Mouse (Mus musculus) kidney, adult 2 months (tissue): ENCODE data around the gene Prrc2a. TPM values are rescaled to one million over a fixed set of nuclear protein-coding genes. Genes with fewer than 3 reads are reported as not detected.

Experiments
- DNase-seq: peaks from one replicate; pipeline ENCODE4 v3.0.0; 2021
- H3K27ac ChIP-seq: fragments of 200-500 bp; 2 replicates; pipeline ENCODE4 v1.5.1; 2012; ENCODE audit warnings: low read depth, low read length, control low read depth, inconsistent platforms; ENCODE audit not compliant: insufficient read depth
- H3K27me3 ChIP-seq: fragments of 200-500 bp; replicated peaks from 2 replicates; pipeline ENCODE4 v1.6.1; 2012; ENCODE audit warnings: mild to moderate bottlenecking, moderate library complexity, low read length, inconsistent platforms; ENCODE audit not compliant: control insufficient read depth, insufficient read depth
- H3K36me3 ChIP-seq: fragments of 200-500 bp; 2 replicates; pipeline ENCODE4 v1.6.1; 2012; ENCODE audit warnings: mild to moderate bottlenecking, moderate library complexity, low read length, inconsistent platforms; ENCODE audit not compliant: control insufficient read depth, insufficient read depth
- H3K4me1 ChIP-seq: fragments of 200-500 bp; 2 replicates; pipeline ENCODE4 v1.6.1; 2011; ENCODE audit warnings: low read length; ENCODE audit not compliant: control insufficient read depth, insufficient read depth
- H3K4me3 ChIP-seq: fragments of 200-500 bp; 2 replicates; pipeline ENCODE4 v1.5.1; 2011; ENCODE audit warnings: mild to moderate bottlenecking, low read depth, low read length, control low read depth; ENCODE audit not compliant: insufficient read depth
- CTCF ChIP-seq: fragments of 200-500 bp; conservative IDR thresholded peaks from 2 replicates; pipeline ENCODE4 v1.5.1; 2011; ENCODE audit warnings: low read depth, mild to moderate bottlenecking, control low read depth, low read length, moderate library complexity, mixed read lengths; ENCODE audit not compliant: insufficient read depth, insufficient read length
- POLR2A ChIP-seq: fragments of 200-500 bp; IDR thresholded peaks from one replicate; pipeline ENCODE4 v1.6.1; 2011; ENCODE audit warnings: low read depth, low read length, control low read depth
- WGBS: fragments of 180-500 bp; shearing (Covaris S2); methylation state at CpG from one replicate; pipeline ENCODE4 v1.1.7; 2018; 5-methylcytosine and 5-hydroxymethylcytosine counted together
- polyA plus RNA-seq: library from polyadenylated mRNA; depleted of rRNA; stranded (reverse); fragments of >200 nt; gene quantifications from 2 replicates; pipeline ENCODE4 v1.2.3, GENCODE M21; 2012; rRNA removed

Prrc2a gene
- polyA plus RNA-seq, result 237 and 272 TPM in 2 replicates

DNA sequence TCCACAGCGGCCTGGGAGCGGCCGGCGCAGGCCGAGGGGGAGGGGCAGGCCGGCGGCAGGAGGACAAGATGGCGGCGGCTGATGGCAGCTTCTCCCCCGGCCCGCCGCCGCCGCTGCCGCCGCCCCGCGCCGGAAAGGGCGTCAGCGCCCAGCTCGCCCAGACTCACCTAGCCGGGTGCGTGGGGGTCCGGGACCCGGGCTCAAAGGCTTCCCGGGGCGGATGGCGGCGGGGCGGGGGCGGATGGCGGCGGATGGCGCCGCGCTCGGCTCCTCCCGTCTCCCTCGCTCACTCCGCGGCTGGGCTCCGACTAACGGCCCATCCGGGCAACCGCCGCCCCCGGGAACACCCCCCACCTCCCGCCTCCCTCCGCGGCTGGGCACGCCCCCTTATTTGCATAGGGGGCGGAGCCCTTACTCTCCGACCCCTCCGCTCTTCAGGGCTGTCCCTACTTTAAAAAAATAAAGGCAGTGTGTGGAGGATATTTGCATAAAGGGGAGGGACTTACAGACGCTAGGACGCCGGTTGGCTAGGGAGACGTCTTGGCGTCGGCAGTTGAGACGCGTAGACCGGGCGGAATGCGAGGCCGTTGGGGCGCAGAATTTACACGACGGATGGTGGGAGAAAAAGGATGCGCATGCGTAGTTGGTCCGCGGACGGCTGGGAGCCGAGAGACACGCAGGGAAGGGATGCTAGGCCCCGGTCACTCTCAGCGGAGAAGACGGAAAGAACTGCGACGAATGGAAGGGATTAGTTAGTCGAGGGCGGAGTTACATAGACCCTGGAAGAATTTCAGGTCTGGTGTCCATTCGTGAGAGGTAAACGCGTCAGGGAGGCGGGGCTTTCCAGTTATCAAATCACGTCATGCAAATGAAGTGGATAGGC is at the start of gene Prrc2a:
Prrc2a (minus strand) TSS at position 330 of the 883 bp plus-strand sequence.
- peak; percentile 36 for TF ChIP-seq POLR2A
- no peak for TF ChIP-seq CTCF
- whole genome bisulfite sequencing, result under 1% methylated on average over 70 of the region's 89 CpGs
- no peaks in the 10 kb centered on the region for H3K27me3 ChIP-seq
- peak; percentile 99 for DNase-seq
- peak within 1 kb of the TSS; percentile 94 for H3K27ac ChIP-seq
- H3K4me3 ChIP-seq, result peak within 1 kb of the TSS; percentile 81
- H3K36me3 ChIP-seq, result peaks cover 8% of the 10 kb centered on the region
- peaks cover 20% of the 10 kb centered on the region for H3K4me1 ChIP-seq

DNA sequence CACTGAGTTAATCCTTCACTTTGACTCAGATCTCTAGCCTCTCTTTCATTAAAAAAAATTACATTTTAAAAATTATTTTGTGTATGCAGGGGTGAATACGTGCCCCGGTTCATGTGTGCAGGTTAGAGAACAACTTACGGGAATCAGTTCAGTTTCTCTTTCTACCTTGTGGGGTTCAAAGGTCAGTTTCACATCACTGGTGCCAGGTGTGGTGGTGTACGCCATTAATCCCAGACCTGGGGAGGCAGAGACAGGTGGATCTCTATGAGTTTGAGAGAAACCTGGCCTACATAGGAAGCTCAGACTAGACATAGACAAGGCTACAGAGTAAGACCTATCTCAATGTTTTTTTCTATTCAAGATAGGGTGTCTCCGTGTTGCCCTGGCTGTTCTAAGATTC is 48.4 kb upstream of the Prrc2a start:
- DNase-seq, result no peak
- TF ChIP-seq CTCF (no peak), POLR2A (no peak)
- Histone ChIP-seq H3K4me3 (no peak overlapping the region), H3K27me3 (no peaks in the 10 kb centered on the region), H3K27ac (no peak overlapping the region), H3K36me3 (no peaks in the 10 kb centered on the region), H3K4me1 (no peaks in the 10 kb centered on the region)
- 75% methylated on average over 5 of the region's 5 CpGs for WGBS

DNA sequence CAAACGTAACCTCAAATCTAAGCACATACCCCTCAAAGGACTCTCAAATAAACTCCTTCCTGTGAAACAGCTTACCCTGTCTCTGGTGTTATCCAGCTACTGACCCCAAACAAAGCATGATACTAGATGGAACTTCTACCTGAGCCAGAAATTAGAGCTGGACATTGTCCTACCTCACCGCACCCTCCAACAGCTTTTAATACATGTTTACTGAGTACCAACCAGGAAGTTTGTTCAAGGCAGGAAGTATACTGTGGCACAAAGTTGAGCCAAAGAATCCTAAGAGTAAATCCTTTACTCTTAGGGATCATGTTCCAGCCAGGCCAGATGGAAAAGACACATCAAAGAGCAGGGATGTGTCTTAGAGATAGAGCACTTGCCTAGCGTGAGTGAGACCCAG is 45.9 kb upstream of the Prrc2a start:
- Histone ChIP-seq H3K4me1 (no peaks in the 10 kb centered on the region), H3K27ac (no peak overlapping the region), H3K36me3 (no peaks in the 10 kb centered on the region), H3K4me3 (no peak overlapping the region), H3K27me3 (no peaks in the 10 kb centered on the region)
- DNase-seq, result no peak
- WGBS, result 62% methylated on average over 3 of the region's 3 CpGs
- no peak for TF ChIP-seq POLR2A
- TF ChIP-seq CTCF, result no peak

DNA sequence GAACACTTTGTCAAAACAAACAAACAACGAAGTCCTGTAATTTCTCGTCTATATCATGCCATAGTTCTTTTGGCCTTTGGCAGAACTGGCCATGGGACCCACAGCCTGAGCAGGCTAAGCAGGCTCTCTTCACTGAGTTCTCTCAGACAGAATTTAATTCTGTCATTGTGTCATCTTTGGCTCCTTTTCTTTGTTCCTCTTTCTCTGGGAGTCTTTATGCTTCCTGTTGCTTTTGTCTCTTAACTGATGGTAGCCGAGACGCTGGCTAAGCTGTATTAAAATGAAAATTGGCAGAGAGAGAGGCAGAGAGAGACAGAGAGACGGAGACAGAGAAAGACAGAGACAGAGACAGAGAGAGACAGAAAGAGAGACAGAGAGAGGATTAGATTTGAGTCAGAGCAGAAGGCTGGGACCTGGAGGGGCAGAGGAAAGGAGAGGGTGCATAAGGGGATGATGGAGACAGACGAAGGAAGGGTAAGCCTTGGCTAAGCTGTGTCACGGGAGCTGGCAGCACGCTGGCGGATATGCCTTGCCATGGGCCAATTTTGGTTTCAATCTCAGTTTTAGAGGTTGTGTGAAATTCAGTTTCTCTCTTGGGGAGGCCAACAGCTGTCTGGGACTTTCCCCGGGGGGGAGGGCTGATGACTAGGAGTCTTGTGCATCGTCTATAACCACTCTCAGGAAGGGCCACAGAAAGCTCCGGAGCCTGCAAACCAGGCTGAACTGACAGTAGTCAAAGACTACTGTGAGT is 45.3 kb upstream of the Prrc2a start:
- no peak for TF ChIP-seq CTCF
- TF ChIP-seq POLR2A, result no peak
- Histone ChIP-seq H3K27me3 (no peaks in the 10 kb centered on the region), H3K4me1 (no peaks in the 10 kb centered on the region), H3K4me3 (no peak overlapping the region), H3K27ac (no peak overlapping the region), H3K36me3 (no peaks in the 10 kb centered on the region)
- WGBS, result 77% methylated on average over 12 of the region's 12 CpGs
- no peak for DNase-seq

DNA sequence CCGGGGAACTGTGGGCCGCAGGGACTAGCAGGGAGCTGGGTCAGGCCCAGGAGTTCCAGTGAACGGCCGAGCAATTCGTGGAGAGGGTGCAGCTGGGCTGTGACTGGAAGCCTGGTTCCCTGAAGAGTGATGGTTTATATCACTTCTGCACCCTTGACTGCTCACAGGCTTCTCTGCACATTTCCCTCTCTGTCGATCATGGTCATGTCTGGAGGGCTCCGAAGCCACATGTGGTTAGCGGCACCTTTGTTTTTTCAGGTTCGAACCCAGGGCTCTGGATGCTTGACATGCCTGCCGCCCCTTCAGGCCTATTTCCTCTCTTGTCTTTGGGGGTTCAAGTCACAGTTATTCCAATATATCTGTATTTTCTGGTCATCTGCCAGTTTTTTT is 40.7 kb upstream of the Prrc2a start:
- no peak for TF ChIP-seq POLR2A
- no peak for TF ChIP-seq CTCF
- H3K27me3 ChIP-seq, result no peaks in the 10 kb centered on the region
- H3K4me1 ChIP-seq, result no peaks in the 10 kb centered on the region
- no peak for DNase-seq
- no peak overlapping the region for H3K27ac ChIP-seq
- H3K4me3 ChIP-seq, result no peak overlapping the region
- H3K36me3 ChIP-seq, result no peaks in the 10 kb centered on the region
- WGBS, result 47% methylated on average over 10 of the region's 10 CpGs

DNA sequence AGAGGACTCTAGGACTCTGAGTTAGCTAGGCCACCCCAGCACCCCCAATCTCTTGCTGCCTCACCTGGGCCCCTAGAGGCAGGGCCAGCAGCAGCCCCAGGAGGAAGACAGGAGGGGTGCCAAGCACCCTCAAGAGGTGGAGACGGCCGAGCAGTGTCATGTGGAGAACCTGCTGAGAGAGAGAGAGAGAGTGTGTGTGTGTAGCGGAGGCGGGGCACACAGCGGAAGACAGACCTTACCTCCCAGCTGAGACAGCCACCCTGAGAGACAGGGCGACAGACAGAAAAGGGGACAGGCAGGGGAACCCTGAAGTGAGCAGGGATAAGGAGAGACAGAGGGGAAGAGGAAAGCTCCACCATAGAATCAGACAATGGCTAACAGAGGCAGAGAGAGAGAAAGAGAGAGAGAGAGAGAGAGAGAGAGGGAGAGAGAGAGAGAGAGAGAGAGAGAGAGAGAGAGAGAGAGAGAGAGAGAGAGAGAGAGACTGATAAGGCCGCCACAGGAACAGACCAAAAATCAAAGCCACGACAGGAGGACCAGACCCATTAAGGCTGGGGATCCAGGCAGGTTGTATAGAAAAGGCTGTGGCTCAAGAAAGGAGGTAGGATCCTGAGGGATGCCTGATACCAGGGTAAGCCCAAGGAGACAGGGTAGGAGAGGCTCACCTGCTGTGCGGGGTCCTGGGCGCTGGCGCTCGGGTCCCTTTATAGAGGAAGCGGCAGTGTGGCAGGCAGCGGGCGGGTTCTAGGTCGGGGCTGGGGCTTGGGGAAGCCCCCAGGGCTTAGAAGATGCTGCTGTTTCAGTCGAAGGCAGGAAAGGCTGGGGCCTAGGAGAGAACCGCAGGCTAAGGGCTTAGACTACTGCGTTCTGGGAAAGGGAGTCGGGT is 40.0 kb upstream of the Prrc2a start, which contains the start of gene Lta:
Lta (minus strand) TSS at position 858 of the 886 bp plus-strand sequence.
- Histone ChIP-seq H3K27me3 (no peaks in the 10 kb centered on the region), H3K4me3 (no peak within 1 kb of the TSS), H3K4me1 (no peaks in the 10 kb centered on the region), H3K36me3 (no peaks in the 10 kb centered on the region), H3K27ac (no peak within 1 kb of the TSS)
- DNase-seq, result no peak
- no peak for TF ChIP-seq POLR2A
- TF ChIP-seq CTCF, result no peak
- WGBS, result 64% methylated on average over 20 of the region's 20 CpGs
